Mouse (Mus musculus): ENCODE measurements around the gene Gm14288. TPM values are rescaled to one million over a fixed set of nuclear protein-coding genes. Genes with fewer than 3 reads are reported as not detected.
"Not testable (repeated sequence)": the region's sequence is repeated elsewhere in the genome, so short reads cannot be mapped to it uniquely, and the experiment has no call there.

The Gm14288 gene
- 1 to 10 TPM; 2.1 to 6.0 TPM for total RNA-seq (2021)
- long read RNA-seq, experiment 1, partial matches to known transcripts: 0 of 2 reads
- long read RNA-seq, experiment 1, other reads (novel, unspliced or antisense): 0 of 2 reads
- long read RNA-seq, experiment 2, partial matches to known transcripts: 0 of 5 reads
- long read RNA-seq, experiment 2, other reads (novel, unspliced or antisense): 2 of 5 reads

DNA sequence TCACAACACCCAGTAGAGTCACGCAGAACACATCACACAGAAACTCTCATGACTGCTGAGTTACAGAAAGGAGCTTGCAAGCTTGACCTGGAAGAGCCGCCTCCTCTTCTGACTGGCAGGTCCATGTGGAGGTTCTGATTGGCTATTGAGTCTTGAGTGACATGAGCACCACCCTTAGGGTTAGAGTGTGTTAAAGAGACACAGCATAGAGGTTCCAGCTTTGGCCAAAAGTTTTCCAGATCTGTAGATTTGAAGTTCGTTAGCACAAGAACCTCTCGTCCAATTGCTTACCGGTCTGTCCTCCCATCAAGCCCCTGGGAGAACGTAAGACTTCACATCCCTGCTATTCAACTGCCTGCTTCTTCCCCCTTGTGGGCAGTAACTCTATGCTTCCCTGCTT lies at the start of gene Gm14288:
Gene Gm14288, minus strand, starts transcription at position 101 of the 400 bp plus-strand sequence.
- not testable (repeated sequence) for DNase-seq

DNA sequence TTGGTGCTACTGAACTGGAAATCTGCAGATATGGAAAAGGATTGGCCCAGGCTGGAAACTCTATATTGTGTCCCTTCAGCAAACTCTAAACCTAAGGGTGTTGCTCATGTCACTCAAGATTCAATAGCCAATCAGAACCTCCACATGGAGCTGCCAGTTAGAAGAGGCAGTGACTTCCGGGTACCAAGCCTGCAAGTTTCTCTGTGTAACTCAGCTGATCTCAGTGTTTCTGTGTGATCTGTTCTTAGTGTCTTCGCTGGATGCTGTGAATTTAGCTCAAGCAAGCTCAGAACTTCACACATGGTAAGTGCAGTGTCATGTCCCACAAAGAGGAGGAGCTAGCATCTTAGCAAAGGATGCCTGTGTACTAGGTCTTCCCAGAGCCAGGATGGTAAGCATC lies 59.7 kb downstream of the Gm14288 start, which contains the start of gene Gm2007:
Gene Gm2007, plus strand, starts transcription at position 301 of the 400 bp plus-strand sequence.
- DNase-seq: not testable (repeated sequence)

Other genes starting within 250 kb of the Gm14288 start
- not detected for gene Gm11007, start 157.1 kb downstream of the Gm14288 start, total RNA-seq (2021)
- gene Zfp969, start 97.4 kb downstream of the Gm14288 start, total RNA-seq (2021): not detected
- not detected for gene Gm2007, start 59.6 kb downstream of the Gm14288 start, total RNA-seq (2021)
- 10 to 100 TPM; 14.0 to 14.1 TPM for gene Gm6710, start 68.1 kb upstream of the Gm14288 start, total RNA-seq (2021)
- gene Zfp966, start 130.0 kb upstream of the Gm14288 start, total RNA-seq (2021): 1 to 10 TPM; 3.3 to 3.7 TPM
- gene Gm2026, start 164.2 kb upstream of the Gm14288 start, total RNA-seq (2021): 10 to 100 TPM; 16.2 TPM

Data from gastrocnemius, postnatal 10 days (tissue).